Mouse (Mus musculus): ENCODE data around the gene D11Wsu47e. TPM values are rescaled to one million over a fixed set of nuclear protein-coding genes. Genes with fewer than 3 reads are reported as not detected.

Gene D11Wsu47e
- polyA plus RNA-seq, 1 experiment from 2014 or later: 22.9 TPM

DNA sequence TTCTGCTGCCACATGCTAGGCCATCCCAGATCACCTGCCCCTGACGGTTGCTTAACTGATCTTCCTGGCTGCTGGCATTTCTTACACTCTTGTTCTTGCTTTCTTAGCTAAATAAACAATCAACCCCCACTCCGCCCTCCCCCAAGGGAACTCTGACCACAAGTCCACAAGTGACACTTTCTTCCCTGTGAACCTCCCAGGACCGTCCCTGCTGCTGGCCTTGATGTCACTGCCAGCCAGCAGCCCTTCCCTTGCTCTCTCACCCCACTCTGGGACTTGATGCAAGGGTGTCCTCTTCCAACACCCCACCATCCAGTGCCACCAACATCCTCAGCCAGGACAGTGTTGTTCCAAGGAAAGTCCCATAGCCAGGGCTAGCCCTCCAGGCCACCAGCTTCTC is 46.7 kb downstream of the D11Wsu47e start:
- 62% methylated on average over 3 of the region's 3 CpGs for WGBS
- peaks cover 40% of the 10 kb centered on the region for H3K4me1 ChIP-seq (replicated peaks; ENCODE audit: control insufficient read depth, insufficient read depth, low read length)
- H3K9ac ChIP-seq (ENCODE audit: low read depth, low read length): no peak overlapping the region
- H3K4me3 ChIP-seq (ENCODE audit: low read depth, low read length): no peak overlapping the region
- no peaks in the 10 kb centered on the region for H3K9me3 ChIP-seq (ENCODE audit: control insufficient read depth, low read length)
- no peaks in the 10 kb centered on the region for H3K27me3 ChIP-seq (replicated peaks; ENCODE audit: control insufficient read depth, insufficient read depth, low read length)
- peaks cover 29% of the 10 kb centered on the region for H3K36me3 ChIP-seq (ENCODE audit: control insufficient read depth, insufficient read depth, low read length)
- ATAC-seq (replicated peaks; ENCODE audit: low FRiP score) (no peak), DNase-seq (ENCODE audit: low spot score) (no peak)
- no peak overlapping the region for H3K4me2 ChIP-seq
- no peak overlapping the region for H3K27ac ChIP-seq (ENCODE audit: low read depth, low read length)

DNA sequence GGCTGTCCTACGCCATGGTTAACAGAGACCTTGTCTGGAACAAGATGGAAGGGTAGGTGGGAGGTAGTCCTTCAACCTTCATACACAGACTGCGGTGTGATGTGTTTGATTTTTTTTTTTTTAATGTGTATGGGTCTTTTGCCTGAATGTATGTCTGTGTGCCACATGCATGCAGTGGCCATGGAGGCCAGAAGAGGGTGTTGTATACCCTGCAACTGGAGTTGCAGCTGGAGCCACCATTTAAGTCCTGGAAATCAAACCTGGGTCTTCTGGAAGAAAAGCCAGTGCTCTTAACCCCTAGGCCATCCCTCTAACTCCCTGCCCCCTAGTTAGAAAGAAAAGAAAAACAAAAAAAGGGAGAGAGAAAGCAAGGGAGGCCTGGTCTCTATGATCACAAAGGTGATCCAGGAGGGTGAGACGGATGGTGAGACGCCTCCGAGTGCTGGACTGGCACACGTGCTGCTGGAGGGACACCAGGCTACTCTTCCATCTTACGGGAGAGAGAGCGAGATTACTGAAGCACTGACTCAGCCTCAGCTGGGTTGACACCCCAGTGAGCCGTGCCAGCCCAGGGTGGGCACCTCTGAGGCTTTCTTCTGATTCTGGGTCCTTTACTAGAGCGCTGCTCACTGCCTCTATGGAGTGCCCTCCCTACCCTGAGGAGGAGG is 47.9 kb downstream of the D11Wsu47e start:
- Histone ChIP-seq H3K9ac (ENCODE audit: low read depth, low read length) (no peak overlapping the region), H3K4me2 (no peak overlapping the region), H3K27ac (ENCODE audit: low read depth, low read length) (no peak overlapping the region), H3K27me3 (replicated peaks; ENCODE audit: control insufficient read depth, insufficient read depth, low read length) (no peaks in the 10 kb centered on the region), H3K9me3 (ENCODE audit: control insufficient read depth, low read length) (no peaks in the 10 kb centered on the region), H3K36me3 (ENCODE audit: control insufficient read depth, insufficient read depth, low read length) (peaks cover 21% of the 10 kb centered on the region), H3K4me1 (replicated peaks; ENCODE audit: control insufficient read depth, insufficient read depth, low read length) (peaks cover 42% of the 10 kb centered on the region), H3K4me3 (ENCODE audit: low read depth, low read length) (no peak overlapping the region)
- no peak for ATAC-seq (replicated peaks; ENCODE audit: low FRiP score)
- 92% methylated on average over 10 of the region's 10 CpGs for WGBS
- no peak for DNase-seq (ENCODE audit: low spot score)

DNA sequence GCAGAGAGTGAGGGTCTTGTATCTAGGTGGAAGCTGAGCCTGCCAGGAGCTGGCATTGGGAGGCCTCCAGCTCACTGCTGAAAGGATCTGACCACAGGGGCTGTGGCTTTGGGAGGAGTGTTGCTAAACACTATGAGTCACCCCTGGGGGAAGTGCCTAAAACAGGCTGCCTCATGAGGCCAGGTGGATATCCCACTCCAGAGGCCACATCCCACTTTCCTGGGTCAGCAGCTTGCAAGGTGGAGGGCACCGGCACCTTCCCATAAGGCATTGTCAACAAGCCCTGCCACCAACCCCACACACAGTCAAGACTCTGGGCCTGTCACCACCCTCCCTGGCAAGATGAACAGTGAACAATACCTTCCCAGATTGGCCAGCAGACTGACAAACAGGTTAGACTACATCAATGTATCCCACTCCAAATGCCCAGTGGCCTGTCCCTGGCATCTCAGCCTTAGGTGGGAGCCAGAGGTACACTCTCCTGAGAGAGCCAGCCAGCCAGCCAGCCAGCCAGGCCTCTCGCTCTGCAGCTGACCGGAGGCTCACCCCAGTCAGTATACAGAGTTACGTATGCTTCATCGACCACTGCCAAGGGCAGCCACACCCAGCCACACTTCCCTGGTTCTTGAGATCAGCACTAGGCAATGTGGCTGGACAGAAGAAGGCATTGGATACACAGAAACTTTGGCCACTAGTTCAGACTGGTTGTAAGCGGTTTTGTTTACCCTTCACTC is 49.6 kb downstream of the D11Wsu47e start:
- no peaks in the 10 kb centered on the region for H3K27me3 ChIP-seq (replicated peaks; ENCODE audit: control insufficient read depth, insufficient read depth, low read length)
- no peak for ATAC-seq (replicated peaks; ENCODE audit: low FRiP score)
- no peak overlapping the region for H3K4me3 ChIP-seq (ENCODE audit: low read depth, low read length)
- peaks cover 4% of the 10 kb centered on the region for H3K36me3 ChIP-seq (ENCODE audit: control insufficient read depth, insufficient read depth, low read length)
- no peak overlapping the region for H3K4me2 ChIP-seq
- WGBS: 66% methylated on average over 6 of the region's 6 CpGs
- no peaks in the 10 kb centered on the region for H3K9me3 ChIP-seq (ENCODE audit: control insufficient read depth, low read length)
- H3K4me1 ChIP-seq (replicated peaks; ENCODE audit: control insufficient read depth, insufficient read depth, low read length): peaks cover 44% of the 10 kb centered on the region
- H3K9ac ChIP-seq (ENCODE audit: low read depth, low read length): 0 out of 2 replicates have a peak overlapping the region, but pooled peaks have one; percentile 0
- no peak overlapping the region for H3K27ac ChIP-seq (ENCODE audit: low read depth, low read length)
- no peak for DNase-seq (ENCODE audit: low spot score)

DNA sequence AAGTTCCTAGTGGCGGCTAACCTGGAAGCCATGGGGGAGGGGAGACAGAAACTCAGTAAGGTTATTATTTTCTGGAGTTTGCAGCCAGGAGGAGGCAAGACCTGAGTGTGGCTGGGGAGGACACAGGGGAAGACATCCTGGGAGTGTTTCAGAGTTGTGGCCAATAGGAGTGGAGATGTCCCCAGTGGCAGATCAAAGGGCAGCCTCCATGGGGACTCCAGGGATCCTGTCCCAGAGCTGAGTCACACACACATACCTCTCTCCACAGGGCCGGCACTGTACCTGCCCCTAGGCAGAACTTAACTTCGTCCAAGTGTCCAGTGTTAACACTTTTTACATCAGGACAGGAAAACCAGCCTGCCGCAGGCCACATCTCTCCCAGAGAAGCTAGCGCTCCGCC is 50.9 kb downstream of the D11Wsu47e start:
- 69% methylated on average over 6 of the region's 6 CpGs for WGBS
- H3K9me3 ChIP-seq (ENCODE audit: control insufficient read depth, low read length): no peaks in the 10 kb centered on the region
- no peak overlapping the region for H3K4me3 ChIP-seq (ENCODE audit: low read depth, low read length)
- ATAC-seq (replicated peaks; ENCODE audit: low FRiP score): no peak
- H3K4me2 ChIP-seq: no peak overlapping the region
- no peaks in the 10 kb centered on the region for H3K27me3 ChIP-seq (replicated peaks; ENCODE audit: control insufficient read depth, insufficient read depth, low read length)
- peaks cover 46% of the 10 kb centered on the region for H3K4me1 ChIP-seq (replicated peaks; ENCODE audit: control insufficient read depth, insufficient read depth, low read length)
- H3K27ac ChIP-seq (ENCODE audit: low read depth, low read length): no peak overlapping the region
- H3K9ac ChIP-seq (ENCODE audit: low read depth, low read length): no peak overlapping the region
- no peaks in the 10 kb centered on the region; the same call in 1 of the 2 replicates for H3K36me3 ChIP-seq (ENCODE audit: control insufficient read depth, insufficient read depth, low read length)
- no peak for DNase-seq (ENCODE audit: low spot score)

GRCm38 (mm10) chr11:113736848-113737552 is 52.8 kb downstream of the D11Wsu47e start:
- no peak overlapping the region for H3K27ac ChIP-seq (ENCODE audit: low read depth, low read length)
- no peaks in the 10 kb centered on the region for H3K27me3 ChIP-seq (replicated peaks; ENCODE audit: control insufficient read depth, insufficient read depth, low read length)
- peaks cover 3% of the 10 kb centered on the region; the same call in 1 of the 2 replicates for H3K36me3 ChIP-seq (ENCODE audit: control insufficient read depth, insufficient read depth, low read length)
- H3K4me2 ChIP-seq: no peak overlapping the region
- H3K4me3 ChIP-seq (ENCODE audit: low read depth, low read length): no peak overlapping the region
- no peak overlapping the region for H3K9ac ChIP-seq (ENCODE audit: low read depth, low read length)
- no peaks in the 10 kb centered on the region for H3K9me3 ChIP-seq (ENCODE audit: control insufficient read depth, low read length)
- WGBS: 85% methylated on average over 11 of the region's 11 CpGs
- no peak for DNase-seq (ENCODE audit: low spot score)
- peaks cover 44% of the 10 kb centered on the region for H3K4me1 ChIP-seq (replicated peaks; ENCODE audit: control insufficient read depth, insufficient read depth, low read length)
- no peak for ATAC-seq (replicated peaks; ENCODE audit: low FRiP score)

DNA sequence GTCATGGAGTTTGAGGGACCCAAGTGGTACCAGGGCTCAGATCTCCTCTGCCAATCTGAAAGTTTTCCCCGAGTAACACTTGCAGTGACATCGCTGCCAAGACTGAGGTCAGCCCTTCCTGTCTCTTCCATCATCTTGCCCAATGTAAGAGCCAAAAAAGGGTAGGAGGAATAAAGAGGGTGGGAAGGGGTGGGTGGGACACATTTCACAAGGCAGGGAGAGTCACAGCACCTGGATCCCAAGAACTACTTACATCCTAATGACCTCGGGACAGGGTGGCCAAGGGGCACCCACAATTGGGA is 53.3 kb downstream of the D11Wsu47e start:
- Histone ChIP-seq H3K4me3 (ENCODE audit: low read depth, low read length) (no peak overlapping the region), H3K27me3 (replicated peaks; ENCODE audit: control insufficient read depth, insufficient read depth, low read length) (no peaks in the 10 kb centered on the region), H3K36me3 (ENCODE audit: control insufficient read depth, insufficient read depth, low read length) (peaks cover 3% of the 10 kb centered on the region; the same call in 1 of the 2 replicates), H3K9ac (ENCODE audit: low read depth, low read length) (no peak overlapping the region), H3K9me3 (ENCODE audit: control insufficient read depth, low read length) (no peaks in the 10 kb centered on the region), H3K4me1 (replicated peaks; ENCODE audit: control insufficient read depth, insufficient read depth, low read length) (peaks cover 44% of the 10 kb centered on the region), H3K27ac (ENCODE audit: low read depth, low read length) (no peak overlapping the region), H3K4me2 (no peak overlapping the region)
- DNase-seq (ENCODE audit: low spot score) (no peak), ATAC-seq (replicated peaks; ENCODE audit: low FRiP score) (no peak)
- WGBS: 75% methylated on average over 3 of the region's 3 CpGs

DNA sequence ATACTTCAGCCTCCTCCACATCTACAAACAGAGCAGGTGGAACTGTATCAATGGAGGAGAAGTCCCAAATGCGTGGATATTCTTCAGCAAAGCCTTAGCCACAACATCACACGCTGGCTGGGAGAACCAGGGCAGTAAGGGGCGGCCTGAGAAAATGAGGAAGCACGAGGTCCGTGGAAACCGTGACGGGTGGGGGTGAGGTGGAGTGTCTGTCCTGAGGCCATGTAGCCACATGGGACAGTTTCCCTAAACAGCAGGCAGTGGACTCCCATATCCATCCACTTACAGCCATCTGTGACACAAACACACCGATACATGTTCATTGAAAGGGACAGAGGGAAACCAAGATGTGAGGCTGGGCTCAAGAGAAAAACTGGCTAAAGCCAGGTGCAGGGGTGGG is 53.7 kb downstream of the D11Wsu47e start:
- DNase-seq (ENCODE audit: low spot score) (no peak), ATAC-seq (replicated peaks; ENCODE audit: low FRiP score) (no peak)
- H3K9ac ChIP-seq (ENCODE audit: low read depth, low read length): no peak overlapping the region
- peaks cover 3% of the 10 kb centered on the region for H3K36me3 ChIP-seq (ENCODE audit: control insufficient read depth, insufficient read depth, low read length)
- no peaks in the 10 kb centered on the region for H3K27me3 ChIP-seq (replicated peaks; ENCODE audit: control insufficient read depth, insufficient read depth, low read length)
- H3K4me3 ChIP-seq (ENCODE audit: low read depth, low read length): no peak overlapping the region
- no peak overlapping the region for H3K27ac ChIP-seq (ENCODE audit: low read depth, low read length)
- H3K4me1 ChIP-seq (replicated peaks; ENCODE audit: control insufficient read depth, insufficient read depth, low read length): peaks cover 41% of the 10 kb centered on the region
- no peak overlapping the region for H3K4me2 ChIP-seq
- H3K9me3 ChIP-seq (ENCODE audit: control insufficient read depth, low read length): no peaks in the 10 kb centered on the region
- 63% methylated on average over 8 of the region's 8 CpGs for WGBS

DNA sequence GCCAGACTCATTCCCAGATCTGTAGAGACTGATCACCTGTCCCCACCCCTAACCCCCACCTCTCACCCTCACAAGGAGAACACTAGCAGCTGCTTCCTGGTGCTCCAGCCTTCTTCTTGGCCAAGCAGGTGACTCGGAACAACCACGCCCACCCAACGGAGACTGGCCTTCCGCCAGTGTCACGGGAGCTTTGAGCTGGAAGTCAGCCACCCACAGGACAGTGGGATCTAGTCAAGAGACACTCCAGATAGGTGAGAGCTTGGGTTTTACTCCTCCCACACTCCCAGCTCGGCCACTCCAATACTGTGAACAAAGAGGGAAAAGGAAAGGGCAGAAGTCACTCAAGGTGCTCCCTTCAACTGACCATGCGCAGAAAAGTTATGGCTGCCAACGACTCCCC is 55.0 kb downstream of the D11Wsu47e start:
- H3K4me1 ChIP-seq (replicated peaks; ENCODE audit: control insufficient read depth, insufficient read depth, low read length): peaks cover 28% of the 10 kb centered on the region
- 81% methylated on average over 8 of the region's 8 CpGs for whole genome bisulfite sequencing
- no peak for ATAC-seq (replicated peaks; ENCODE audit: low FRiP score)
- DNase-seq (ENCODE audit: low spot score): no peak
- H3K27ac ChIP-seq (ENCODE audit: low read depth, low read length): no peak overlapping the region
- H3K27me3 ChIP-seq (replicated peaks; ENCODE audit: control insufficient read depth, insufficient read depth, low read length): no peaks in the 10 kb centered on the region
- H3K9me3 ChIP-seq (ENCODE audit: control insufficient read depth, low read length): no peaks in the 10 kb centered on the region
- H3K36me3 ChIP-seq (ENCODE audit: control insufficient read depth, insufficient read depth, low read length): peaks cover 8% of the 10 kb centered on the region
- no peak overlapping the region for H3K4me3 ChIP-seq (ENCODE audit: low read depth, low read length)
- no peak overlapping the region for H3K9ac ChIP-seq (ENCODE audit: low read depth, low read length)
- H3K4me2 ChIP-seq: no peak overlapping the region
